Mouse (Mus musculus) bone marrow macrophage, adult 2 months (primary cell): ENCODE data around the gene Syn3. TPM values are rescaled to one million over a fixed set of nuclear protein-coding genes. Genes with fewer than 3 reads are reported as not detected.

Experiments used
- H3K27ac ChIP-seq: 2 replicates; pipeline ENCODE4 v1.5.1; 2012; ENCODE audit warnings: low read depth, low read length; ENCODE audit not compliant: insufficient read depth
- H3K4me1 ChIP-seq: 2 replicates; pipeline ENCODE4 v1.6.1; 2012; ENCODE audit warnings: low read length; ENCODE audit not compliant: control insufficient read depth, insufficient read depth
- H3K4me3 ChIP-seq: 2 replicates; pipeline ENCODE4 v1.5.1; 2012; ENCODE audit warnings: mild to moderate bottlenecking, low read length, moderate library complexity; ENCODE audit not compliant: insufficient read depth
- CTCF ChIP-seq: IDR thresholded peaks from 2 replicates; pipeline ENCODE4 v1.5.1; 2012; ENCODE audit warnings: low read depth, mild to moderate bottlenecking, low read length, moderate library complexity
- POLR2A ChIP-seq: IDR thresholded peaks from 2 replicates; pipeline ENCODE4 v1.6.1; 2012; ENCODE audit warnings: mild to moderate bottlenecking, low read depth, low read length, borderline replicate concordance
- polyA plus RNA-seq: library from polyadenylated mRNA; stranded (reverse); fragments of >200 nt; gene quantifications from 2 replicates; pipeline ENCODE4 v1.2.4, GENCODE M21; 2012; ENCODE audit not compliant: missing spikeins, insufficient read depth, insufficient read length

Gene Syn3
- polyA plus RNA-seq, 1 experiment: not detected

GRCm38 (mm10) chr10:86375903-86376302, 122.8 kb downstream of the Syn3 start:
- Histone ChIP-seq H3K4me1 (no peaks in the 10 kb centered on the region), H3K27ac (no peak overlapping the region)
- no peak for TF ChIP-seq POLR2A
- no peak for TF ChIP-seq CTCF

GRCm38 (mm10) chr10:86374061-86374460, 124.6 kb downstream of the Syn3 start:
- H3K4me1 ChIP-seq: no peaks in the 10 kb centered on the region
- H3K27ac ChIP-seq: no peak overlapping the region
- TF ChIP-seq CTCF (no peak), POLR2A (no peak)
- no peak overlapping the region for H3K4me3 ChIP-seq

More at GRCm38 (mm10) chr10:86375903-86376302, 122.8 kb downstream of the Syn3 start:
- no peak overlapping the region for H3K4me3 ChIP-seq

- no peak overlapping the region for H3K27ac ChIP-seq
- no peak overlapping the region for H3K4me3 ChIP-seq
- H3K4me1 ChIP-seq: no peaks in the 10 kb centered on the region
- no peak for TF ChIP-seq CTCF
- no peak for TF ChIP-seq POLR2A
Observed at GRCm38 (mm10) chr10:86371561-86371960, 127.1 kb downstream of the Syn3 start.

GRCm38 (mm10) chr10:86369346-86369745, 129.3 kb downstream of the Syn3 start:
- TF ChIP-seq CTCF: no peak
- TF ChIP-seq POLR2A: no peak
- Histone ChIP-seq H3K4me3 (no peak overlapping the region), H3K27ac (no peak overlapping the region), H3K4me1 (no peaks in the 10 kb centered on the region)

- Histone ChIP-seq H3K4me1 (no peaks in the 10 kb centered on the region), H3K4me3 (no peak overlapping the region), H3K27ac (no peak overlapping the region)
- TF ChIP-seq POLR2A (no peak), CTCF (no peak)
Observed at GRCm38 (mm10) chr10:86368811-86369210, 129.9 kb downstream of the Syn3 start.

- no peak overlapping the region for H3K4me3 ChIP-seq
- TF ChIP-seq CTCF: no peak
- no peaks in the 10 kb centered on the region for H3K4me1 ChIP-seq
- no peak overlapping the region for H3K27ac ChIP-seq
Observed at GRCm38 (mm10) chr10:86367346-86367745, 131.3 kb downstream of the Syn3 start.

GRCm38 (mm10) chr10:86365632-86366092, 133.0 kb downstream of the Syn3 start:
- no peak overlapping the region for H3K4me3 ChIP-seq
- no peaks in the 10 kb centered on the region for H3K4me1 ChIP-seq
- no peak overlapping the region for H3K27ac ChIP-seq
- TF ChIP-seq CTCF (no peak), POLR2A (no peak)

- H3K27ac ChIP-seq: no peak overlapping the region
Observed at GRCm38 (mm10) chr10:86363669-86364309, 134.9 kb downstream of the Syn3 start.

GRCm38 (mm10) chr10:86359699-86360098, 139.0 kb downstream of the Syn3 start:
- Histone ChIP-seq H3K4me3 (no peak overlapping the region), H3K27ac (no peak overlapping the region), H3K4me1 (no peaks in the 10 kb centered on the region)
- TF ChIP-seq POLR2A: no peak
- no peak for TF ChIP-seq CTCF

More at GRCm38 (mm10) chr10:86363669-86364309, 134.9 kb downstream of the Syn3 start:
- Histone ChIP-seq H3K4me3 (no peak overlapping the region), H3K4me1 (no peaks in the 10 kb centered on the region)
- TF ChIP-seq CTCF: no peak
- no peak for TF ChIP-seq POLR2A

- no peak overlapping the region for H3K27ac ChIP-seq
- TF ChIP-seq POLR2A (no peak), CTCF (no peak)
- no peaks in the 10 kb centered on the region for H3K4me1 ChIP-seq
- no peak overlapping the region for H3K4me3 ChIP-seq
Observed at GRCm38 (mm10) chr10:86359208-86359607, 139.5 kb downstream of the Syn3 start.
